ENCODE assay signal across 21 mouse cellular contexts in the genomic region with DNA sequence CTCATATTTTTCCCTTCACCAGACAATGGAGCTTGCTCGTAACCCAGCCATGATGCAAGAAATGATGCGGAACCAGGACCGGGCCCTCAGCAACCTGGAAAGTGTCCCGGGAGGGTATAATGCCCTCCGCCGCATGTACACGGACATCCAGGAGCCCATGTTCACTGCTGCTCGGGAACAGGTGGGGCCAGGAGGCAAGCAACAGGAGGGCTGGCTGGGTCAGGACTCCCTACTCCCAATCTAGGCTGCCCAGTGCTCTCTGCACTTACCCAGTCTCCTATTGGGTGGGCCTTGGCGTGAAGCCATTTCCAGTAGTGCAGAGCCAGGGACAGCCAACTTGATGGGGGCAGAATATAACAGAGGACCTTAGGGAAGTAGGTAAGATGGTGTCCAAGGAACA. TPM values are rescaled to one million over a fixed set of nuclear protein-coding genes. Genes with fewer than 3 reads are reported as not detected.
DNase-seq lines count a peak whose midpoint lies in the region; TF ChIP-seq lines count a peak whose summit lies in the region.
"Had no signal": no experiment of that assay in that cellular context is flagged by ENCODE, and none has a peak within 500 bp of the region (broad histone marks: within the 10 kb centered on the region; RNA-seq: fewer than 3 reads in every experiment).

No protein-coding gene starts in this region.

- DNase-seq in kidney, postnatal 10 days = peak; percentile 25
- DNase-seq in kidney, adult 9 months = no peak
- no peak for DNase-seq in ES-E14 (ENCODE audit: low read depth, low spot score)
- no peak for DNase-seq in urinary bladder, postnatal 36 days (ENCODE audit: low spot score in 2 of 2)
- DNase-seq: adrenal gland, adult 2 months; adrenal gland, postnatal 10 days; adrenal gland, postnatal 25 days; cerebellum, adult 11 months; cerebellum, adult 18-20 months; cerebellum, adult 8-10 months; cerebellum, adult 9-11 months; cerebellum, postnatal 14 days; cerebellum, postnatal 36 days; embryo, embryonic 11 days had no signal

- H3K4me3 ChIP-seq in E14TG2a.4 (replicated peaks; ENCODE audit: low read length) (peak overlapping the region; percentile 61), ES-E14 (ENCODE audit: insufficient read depth in 1 of 2, low read depth in 1 of 2, low read length in 2 of 2, poor library complexity in 1 of 2, severe bottlenecking in 1 of 2) (no peak overlapping the region; a peak in 1 of 4 replicates)
- H3K4me3 ChIP-seq: embryonic facial prominence, embryonic 13.5 days; embryonic facial prominence, embryonic 15.5 days; erythroblast, embryonic 14.5 days; forebrain, embryonic 10.5 days; forebrain, embryonic 12.5 days had no signal

- peaks cover 98% of the 10 kb centered on the region for H3K36me3 ChIP-seq in E14TG2a.4 (ENCODE audit: insufficient read depth, low read length)
- H3K36me3 ChIP-seq in ES-E14 (ENCODE audit: control insufficient read depth, insufficient read depth, low read length, poor library complexity, severe bottlenecking) = peaks cover 69% of the 10 kb centered on the region

- in situ Hi-C loops in ES-E14 (cut with MboI; ENCODE audit: low sequenced_read_pairs in 2 of 2, unreplicated experiment in 2 of 2) = no loop called here

- H3K9me3 ChIP-seq in E14TG2a.4 (ENCODE audit: low read length) (no peaks in the 10 kb centered on the region), ES-E14 (ENCODE audit: control insufficient read depth, insufficient read depth, low read depth, low read length) (no peaks in the 10 kb centered on the region)
- H3K9me3 ChIP-seq: embryonic facial prominence, embryonic 13.5 days; embryonic facial prominence, embryonic 15.5 days; forebrain, embryonic 10.5 days; forebrain, embryonic 12.5 days had no signal

- H3K4me1 ChIP-seq in E14TG2a.4 (replicated peaks; ENCODE audit: low read depth, low read length) (peaks cover 98% of the 10 kb centered on the region), ES-E14 (ENCODE audit: control insufficient read depth in 2 of 2, insufficient read depth in 2 of 2, low read length in 2 of 2, poor library complexity in 1 of 2) (peaks cover 5 to 33% of the 10 kb centered on the region in 2 experiments; a peak in 3 of 4 replicates)

- TF ChIP-seq CTCF in E14TG2a.4 (conservative IDR thresholded peaks at IDR 0.05; ENCODE audit: low read length) = no peak

- no peak overlapping the region for H3K27ac ChIP-seq in ES-E14 (ENCODE audit: insufficient read depth, low read depth, low read length, poor library complexity, severe bottlenecking)
- H3K27ac ChIP-seq: embryonic facial prominence, embryonic 13.5 days; embryonic facial prominence, embryonic 15.5 days; forebrain, embryonic 10.5 days; forebrain, embryonic 12.5 days had no signal

- no peaks in the 10 kb centered on the region for H3K27me3 ChIP-seq in E14TG2a.4 (ENCODE audit: insufficient read depth, low read length)
- H3K27me3 ChIP-seq: embryonic facial prominence, embryonic 13.5 days; embryonic facial prominence, embryonic 15.5 days; forebrain, embryonic 12.5 days had no signal

- peak overlapping the region; percentile 3; the same call in 1 of the 2 replicates for H3K9ac ChIP-seq in ES-E14 (ENCODE audit: insufficient read depth, low read depth, low read length, poor library complexity, severe bottlenecking)
- H3K9ac ChIP-seq: embryonic facial prominence, embryonic 13.5 days; embryonic facial prominence, embryonic 15.5 days; forebrain, embryonic 12.5 days had no signal

TF ChIP-seq in ES-E14, 5 proteins besides CTCF, POLR2A, EP300 and RAD21:
- no peak for TF ChIP-seq ZC3H11A (IDR thresholded peaks at IDR 0.05; ENCODE audit: borderline replicate concordance, low read depth, low read length)
- TF ChIP-seq ZNF384 (IDR thresholded peaks at IDR 0.05; ENCODE audit: low read depth, low read length) = no peak
- no peak for TF ChIP-seq MAFK (IDR thresholded peaks at IDR 0.05; ENCODE audit: insufficient read depth, low read depth, low read length)
- TF ChIP-seq CHD2 (IDR thresholded peaks at IDR 0.05; ENCODE audit: low read depth, low read length) = no peak
- TF ChIP-seq HCFC1 (IDR thresholded peaks at IDR 0.05; ENCODE audit: borderline replicate concordance, insufficient read depth, low read length) = no peak

RNA-seq across cellular contexts. Expression of a gene that starts 6.0 kb away (rescaled TPM):
- total RNA-seq in ES-E14 (2012; rRNA removed) = 103 and 135 TPM in 2 replicates

RNA-seq across cellular contexts. Expression of a gene that starts 6.7 kb away (rescaled TPM):
- 108 and 112 TPM in 2 replicates for total RNA-seq in ES-E14 (2012; rRNA removed)

RNA-seq across cellular contexts. Expression of a gene that starts 11.5 kb away (rescaled TPM):
- 2.1 and 4.0 TPM in 2 replicates for total RNA-seq in ES-E14 (2012; rRNA removed)
- total RNA-seq: adrenal gland, adult 2 months; adrenal gland, postnatal 10 days; adrenal gland, postnatal 25 days; common myeloid progenitor, adult 5-6 weeks had no signal

RNA-seq across cellular contexts. Expression of a gene that starts 16.1 kb away (rescaled TPM):
- 827 and 1,221 TPM in 2 replicates for total RNA-seq in ES-E14 (2012; rRNA removed)

RNA-seq across cellular contexts. Expression of a gene that starts 27.4 kb away (rescaled TPM):
- total RNA-seq in ES-E14 (2012; rRNA removed) = 24.9 and 29.8 TPM in 2 replicates
